Mouse (Mus musculus) heart, adult 2 months (tissue): ENCODE data around the gene 1700123O20Rik.

ENCODE experiments used
- CTCF ChIP-seq: fragments of 200-600 bp; IDR thresholded peaks from 2 replicates; pipeline ENCODE4 v1.8.1; 2022; ENCODE audit warnings: antibody characterized with exemption, mild to moderate bottlenecking, moderate library complexity
- EP300 ChIP-seq: fragments of 200-500 bp; IDR thresholded peaks from 2 replicates; pipeline ENCODE4 v1.6.1; 2011; ENCODE audit warnings: low read depth, low read length, control low read depth; ENCODE audit not compliant: insufficient read depth
- POLR2A ChIP-seq: fragments of 200-500 bp; IDR thresholded peaks from 2 replicates; pipeline ENCODE4 v1.6.1; 2011; ENCODE audit warnings: mild to moderate bottlenecking, low read depth, low read length, control low read depth; ENCODE audit not compliant: insufficient read depth

GRCm38 (mm10) chr14:54676290-54676689, 9.7 kb upstream of the 1700123O20Rik start:
- TF ChIP-seq CTCF, result no peak
- no peak for TF ChIP-seq POLR2A
- TF ChIP-seq EP300, result no peak
